Mouse (Mus musculus): ENCODE data around the gene Atp6v1g2. TPM values are rescaled to one million over a fixed set of nuclear protein-coding genes. Genes with fewer than 3 reads are reported as not detected.

Atp6v1g2 gene
- polyA plus RNA-seq, 1 experiment, result 1.4 TPM

DNA sequence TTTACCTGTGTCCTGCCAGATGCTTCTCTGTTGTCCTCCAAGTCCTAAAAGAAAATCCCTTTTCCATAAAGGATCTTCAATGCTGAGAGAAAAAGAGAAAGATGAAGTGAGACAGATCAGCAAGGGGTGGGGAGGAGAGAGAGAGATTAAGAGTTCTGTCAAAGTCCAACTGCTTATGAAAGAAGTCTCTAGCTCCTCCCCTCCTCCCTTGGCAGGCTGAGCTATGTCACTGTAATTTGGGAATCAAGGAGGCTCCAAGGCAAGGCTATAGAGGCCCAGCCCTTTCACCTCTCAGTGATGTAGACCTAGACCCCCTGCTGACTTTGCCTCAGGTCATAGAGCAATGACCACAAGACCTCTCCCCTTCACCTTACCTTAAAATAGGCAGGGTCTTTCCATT is 52.0 kb downstream of the Atp6v1g2 start:
- no peaks in the 10 kb centered on the region for H3K79me3 ChIP-seq (ENCODE audit: low read depth)

More for the DNA sequence above, 52.0 kb downstream of the Atp6v1g2 start:
- Histone ChIP-seq H3K27me3 (ENCODE audit: control insufficient read depth, insufficient read depth, insufficient read length) (peaks cover 14% of the 10 kb centered on the region), H3K4me3 (ENCODE audit: insufficient read depth, poor library complexity, severe bottlenecking) (no peak overlapping the region), H3ac (ENCODE audit: control insufficient read depth, insufficient read length, low read depth) (no peak overlapping the region), H3K79me2 (ENCODE audit: control insufficient read depth, insufficient read depth) (no peaks in the 10 kb centered on the region), H3K36me3 (ENCODE audit: control insufficient read depth, insufficient read depth) (no peaks in the 10 kb centered on the region)
- no peak for TF ChIP-seq MAX (IDR thresholded peaks at IDR 0.05)
- TF ChIP-seq MYOD1 (IDR thresholded peaks at IDR 0.05; ENCODE audit: control insufficient read depth, insufficient read length, low read depth), result no peak
- no peak for TF ChIP-seq CTCF (IDR thresholded peaks at IDR 0.05; ENCODE audit: control insufficient read depth, insufficient read depth, insufficient read length)
- no peak for TF ChIP-seq CEBPB (IDR thresholded peaks at IDR 0.05; ENCODE audit: low read depth)

Small RNA genes lying within 50 kb of the gene (microRNA-seq; reads per million reads assigned to microRNA genes)
- gene Mir6973a (ENCODE audit: borderline microRNAs expressed) (not detected), gene Mir6974 (ENCODE audit: borderline microRNAs expressed) (not detected), gene Mir6975 (ENCODE audit: borderline microRNAs expressed) (1.8 reads per million, percentile 38 among the genes with 10 or more reads in this experiment), gene Mir8094 (ENCODE audit: borderline microRNAs expressed) (not detected)

Other genes with a start within 250 kb of the Atp6v1g2 start
- gene Vars, start 232.7 kb upstream of the Atp6v1g2 start, polyA plus RNA-seq (2012; fragmentation: generic; extraction: Trizol), result 214 TPM
- 0.07 TPM for gene Vwa7, start 217.1 kb upstream of the Atp6v1g2 start, polyA plus RNA-seq (2012; fragmentation: generic; extraction: Trizol)
- 0.23 TPM for gene Sapcd1, start 205.6 kb upstream of the Atp6v1g2 start, polyA plus RNA-seq (2012; fragmentation: generic; extraction: Trizol)
- 0.76 TPM for gene Msh5, start 186.9 kb upstream of the Atp6v1g2 start, polyA plus RNA-seq (2012; fragmentation: generic; extraction: Trizol)
- 509 TPM for gene Clic1, start 183.7 kb upstream of the Atp6v1g2 start, polyA plus RNA-seq (2012; fragmentation: generic; extraction: Trizol)
- gene Ddah2, start 174.6 kb upstream of the Atp6v1g2 start, polyA plus RNA-seq (2012; fragmentation: generic; extraction: Trizol), result 129 TPM
- gene Ly6g6c, start 168.3 kb upstream of the Atp6v1g2 start, polyA plus RNA-seq (2012; fragmentation: generic; extraction: Trizol), result 0.12 TPM
- 0.04 TPM for gene Mpig6b, start 167.5 kb upstream of the Atp6v1g2 start, polyA plus RNA-seq (2012; fragmentation: generic; extraction: Trizol)
- gene Ly6g6e, start 156.8 kb upstream of the Atp6v1g2 start, polyA plus RNA-seq (2012; fragmentation: generic; extraction: Trizol), result not detected
- gene Ly6g6d, start 155.6 kb upstream of the Atp6v1g2 start, polyA plus RNA-seq (2012; fragmentation: generic; extraction: Trizol), result not detected
- not detected for gene Ly6g6f, start 148.1 kb upstream of the Atp6v1g2 start, polyA plus RNA-seq (2012; fragmentation: generic; extraction: Trizol)
- gene Abhd16a, start 144.4 kb upstream of the Atp6v1g2 start, polyA plus RNA-seq (2012; fragmentation: generic; extraction: Trizol), result 54.0 TPM
- not detected for gene Ly6g5c, start 125.4 kb upstream of the Atp6v1g2 start, polyA plus RNA-seq (2012; fragmentation: generic; extraction: Trizol)
- gene Ly6g5b, start 118.2 kb upstream of the Atp6v1g2 start, polyA plus RNA-seq (2012; fragmentation: generic; extraction: Trizol), result 0.28 TPM
- 25.8 TPM for gene Gpank1, start 112.2 kb upstream of the Atp6v1g2 start, polyA plus RNA-seq (2012; fragmentation: generic; extraction: Trizol)
- gene Csnk2b, start 111.6 kb upstream of the Atp6v1g2 start, polyA plus RNA-seq (2012; fragmentation: generic; extraction: Trizol), result 300 TPM
- 13.0 TPM for gene D17H6S53E, start 107.3 kb upstream of the Atp6v1g2 start, polyA plus RNA-seq (2012; fragmentation: generic; extraction: Trizol)
- gene Apom, start 101.6 kb upstream of the Atp6v1g2 start, polyA plus RNA-seq (2012; fragmentation: generic; extraction: Trizol), result 0.20 TPM
- 202 TPM for gene Bag6, start 98.5 kb upstream of the Atp6v1g2 start, polyA plus RNA-seq (2012; fragmentation: generic; extraction: Trizol)
- 183 TPM for gene Prrc2a, start 68.8 kb upstream of the Atp6v1g2 start, polyA plus RNA-seq (2012; fragmentation: generic; extraction: Trizol)
- not detected for gene Aif1, start 57.6 kb upstream of the Atp6v1g2 start, polyA plus RNA-seq (2012; fragmentation: generic; extraction: Trizol)
- gene Lst1, start 45.2 kb upstream of the Atp6v1g2 start, polyA plus RNA-seq (2012; fragmentation: generic; extraction: Trizol), result 0.92 TPM
- gene Ltb, start 39.2 kb upstream of the Atp6v1g2 start, polyA plus RNA-seq (2012; fragmentation: generic; extraction: Trizol), result not detected
- gene Tnf, start 31.7 kb upstream of the Atp6v1g2 start, polyA plus RNA-seq (2012; fragmentation: generic; extraction: Trizol), result not detected
- 0.07 TPM for gene Lta, start 28.3 kb upstream of the Atp6v1g2 start, polyA plus RNA-seq (2012; fragmentation: generic; extraction: Trizol)
- not detected for gene Gm16181, start 12.8 kb upstream of the Atp6v1g2 start, polyA plus RNA-seq (2012; fragmentation: generic; extraction: Trizol)
- 20.1 TPM for gene Nfkbil1, start 2.1 kb downstream of the Atp6v1g2 start, polyA plus RNA-seq (2012; fragmentation: generic; extraction: Trizol)
- gene Ddx39b, start 8.1 kb downstream of the Atp6v1g2 start, polyA plus RNA-seq (2012; fragmentation: generic; extraction: Trizol), result 330 TPM
- 23.5 TPM for gene H2-D1, start 29.1 kb downstream of the Atp6v1g2 start, polyA plus RNA-seq (2012; fragmentation: generic; extraction: Trizol)
- 3.3 TPM for gene H2-Q1, start 86.7 kb downstream of the Atp6v1g2 start, polyA plus RNA-seq (2012; fragmentation: generic; extraction: Trizol)
- gene H2-Q2, start 108.6 kb downstream of the Atp6v1g2 start, polyA plus RNA-seq (2012; fragmentation: generic; extraction: Trizol), result 0.11 TPM
- 3.5 TPM for gene H2-Q4, start 146.0 kb downstream of the Atp6v1g2 start, polyA plus RNA-seq (2012; fragmentation: generic; extraction: Trizol)
- gene H2-Q6, start 191.2 kb downstream of the Atp6v1g2 start, polyA plus RNA-seq (2012; fragmentation: generic; extraction: Trizol), result not detected
- 0.14 TPM for gene H2-Q7, start 205.5 kb downstream of the Atp6v1g2 start, polyA plus RNA-seq (2012; fragmentation: generic; extraction: Trizol)
- 0.01 TPM for gene H2-Q10, start 236.4 kb downstream of the Atp6v1g2 start, polyA plus RNA-seq (2012; fragmentation: generic; extraction: Trizol)